Mouse (Mus musculus) cerebellum, adult 2 months (tissue): ENCODE results near the gene Tbc1d1.

Experiments
- CTCF ChIP-seq: fragments of 200-500 bp; IDR thresholded peaks from 2 replicates; pipeline ENCODE4 v1.5.1; 2011; ENCODE audit warnings: low read depth, mild to moderate bottlenecking, control low read depth, low read length, moderate library complexity, borderline replicate concordance; ENCODE audit not compliant: insufficient read depth
- POLR2A ChIP-seq: fragments of 200-500 bp; IDR thresholded peaks from 2 replicates; pipeline ENCODE4 v1.6.1; 2011; ENCODE audit warnings: low read length, control low read depth, borderline replicate concordance; ENCODE audit not compliant: insufficient read depth

DNA sequence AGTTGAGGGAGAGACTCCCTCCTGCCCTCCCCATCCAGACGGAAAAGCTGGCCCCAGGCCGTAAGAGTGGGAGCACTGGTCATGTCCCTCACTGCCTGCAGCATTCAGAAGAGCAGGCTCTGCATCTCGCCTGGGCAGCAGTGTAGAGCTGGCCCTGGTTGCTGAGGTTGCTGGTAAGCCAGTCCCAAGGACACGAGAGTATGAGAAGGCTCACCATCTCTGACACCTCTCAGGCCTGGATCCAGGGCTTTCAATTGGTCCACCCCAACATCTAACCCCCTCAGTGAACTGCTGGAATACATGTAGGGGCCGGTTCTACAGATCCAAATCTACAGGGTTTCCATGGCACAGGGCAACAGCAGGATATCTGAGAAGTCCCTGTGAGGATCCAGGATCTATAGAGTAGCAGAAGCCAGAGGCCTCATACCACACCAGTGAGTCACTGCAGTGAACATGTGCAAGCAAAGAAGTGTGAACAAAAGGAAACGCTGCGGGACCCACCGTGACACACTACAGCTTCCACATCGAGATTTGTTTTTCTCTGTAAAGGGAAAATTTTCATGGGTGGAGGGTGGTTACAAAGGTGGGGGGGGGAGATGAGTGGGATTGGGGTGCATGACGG lies 9.6 kb upstream of the Tbc1d1 start:
- TF ChIP-seq CTCF (no peak), POLR2A (no peak)
